Mouse (Mus musculus): ENCODE results near the gene Tsga10ip.
"Not testable (repeated sequence)": the region's sequence is repeated elsewhere in the genome, so short reads cannot be mapped to it uniquely, and the experiment has no call there.

The Tsga10ip gene

GRCm38 (mm10) chr19:5423561-5423960, 21.2 kb upstream of the Tsga10ip start:
- DNase-seq, result no peak

DNA sequence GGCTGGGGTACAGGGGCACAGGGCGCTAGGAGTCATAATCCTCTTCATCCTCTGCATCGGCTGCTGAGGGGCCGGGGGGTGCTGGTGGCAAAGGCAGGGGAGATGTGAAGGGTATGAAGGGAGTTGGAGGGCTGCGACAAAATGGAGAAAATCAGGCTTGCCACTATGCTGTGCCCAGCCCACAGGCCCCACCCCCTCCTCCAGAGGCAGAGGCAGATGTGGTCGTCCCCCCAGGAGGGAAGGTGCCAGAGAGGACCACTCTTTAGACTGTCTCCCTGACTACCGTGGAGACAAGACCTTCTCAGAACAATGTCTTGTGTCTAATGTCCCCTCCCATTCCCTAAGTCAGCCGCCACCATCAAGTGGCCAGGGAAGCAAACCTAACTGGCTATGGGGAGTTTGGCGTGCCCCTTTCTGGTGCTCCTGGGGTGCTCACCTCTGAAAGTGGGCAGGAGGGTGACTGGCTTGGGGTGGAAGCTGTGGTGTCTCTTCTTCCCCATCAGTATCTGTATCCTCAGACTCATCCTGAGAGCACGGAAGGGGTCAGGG, 20.6 kb upstream of the Tsga10ip start:
- no peak for DNase-seq

DNA sequence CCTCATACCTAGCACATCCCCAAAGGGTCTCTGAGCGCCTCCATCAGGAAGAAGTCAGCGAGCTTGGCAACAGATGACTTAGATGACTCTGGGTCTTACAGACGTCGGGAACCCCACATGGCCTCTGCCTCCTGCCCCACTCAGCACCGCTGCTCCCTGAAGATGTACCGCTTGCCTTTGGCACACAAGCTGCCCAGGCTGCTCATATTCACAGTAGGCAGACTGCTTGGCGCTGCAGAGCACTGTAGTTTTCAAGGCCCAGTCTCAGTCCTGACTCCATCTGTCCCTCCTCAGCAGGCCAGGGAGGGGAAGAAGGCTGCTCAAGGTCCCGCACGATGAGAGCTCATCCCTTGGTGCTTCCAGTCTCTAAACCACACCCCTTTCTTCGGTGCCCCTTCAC, 19.9 kb upstream of the Tsga10ip start:
- DNase-seq, result no peak

- DNase-seq, result no peak
Measured at GRCm38 (mm10) chr19:5421784-5422183, 19.5 kb upstream of the Tsga10ip start.

DNA sequence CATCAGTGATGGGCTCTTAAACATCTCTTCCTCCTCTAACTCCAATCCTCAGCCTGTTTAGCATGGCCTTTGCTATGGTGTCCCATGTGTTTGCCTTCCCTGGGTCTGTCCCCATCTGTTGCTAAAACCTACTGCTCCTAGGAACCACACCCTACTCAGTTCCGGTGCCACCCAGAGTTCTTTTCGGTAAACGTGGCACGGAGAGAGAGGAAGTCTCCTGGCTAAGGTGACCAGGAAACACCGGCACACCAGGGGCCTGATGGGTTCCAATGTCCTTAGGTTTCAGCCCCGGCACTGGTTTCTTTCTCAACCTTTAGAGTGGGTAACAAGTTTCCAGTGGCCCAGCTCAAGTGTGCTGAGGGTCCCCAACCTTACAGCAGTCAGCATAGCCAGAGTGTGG, 18.3 kb upstream of the Tsga10ip start:
- DNase-seq, result no peak

- no peak for DNase-seq
Measured at GRCm38 (mm10) chr19:5419630-5420029, 17.3 kb upstream of the Tsga10ip start.

GRCm38 (mm10) chr19:5418750-5419466, 16.6 kb upstream of the Tsga10ip start:
- no peak for DNase-seq

- DNase-seq, result no peak
Measured at GRCm38 (mm10) chr19:5414534-5414957, 12.2 kb upstream of the Tsga10ip start.

GRCm38 (mm10) chr19:5413840-5414239, 11.5 kb upstream of the Tsga10ip start:
- no peak for DNase-seq

DNA sequence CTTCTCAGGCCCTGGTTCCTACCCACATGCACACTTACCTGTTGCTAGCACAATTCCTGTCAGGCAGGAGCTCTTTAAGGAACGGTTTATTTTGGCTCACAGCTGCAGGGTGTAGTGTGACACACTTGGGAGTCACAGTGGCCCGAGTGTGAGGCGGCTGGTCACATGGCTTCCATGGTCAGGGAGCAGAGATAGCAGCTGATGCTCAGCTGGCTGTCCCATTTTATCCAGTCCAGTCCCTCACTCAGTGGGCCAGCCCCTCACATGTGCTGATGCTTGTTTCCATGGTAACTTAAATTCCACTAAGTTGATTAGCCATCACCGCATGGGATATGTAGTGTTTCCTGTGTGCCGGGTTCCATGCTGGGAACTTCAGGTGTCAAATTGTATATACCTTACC, 9.6 kb upstream of the Tsga10ip start:
- no peak for DNase-seq

DNA sequence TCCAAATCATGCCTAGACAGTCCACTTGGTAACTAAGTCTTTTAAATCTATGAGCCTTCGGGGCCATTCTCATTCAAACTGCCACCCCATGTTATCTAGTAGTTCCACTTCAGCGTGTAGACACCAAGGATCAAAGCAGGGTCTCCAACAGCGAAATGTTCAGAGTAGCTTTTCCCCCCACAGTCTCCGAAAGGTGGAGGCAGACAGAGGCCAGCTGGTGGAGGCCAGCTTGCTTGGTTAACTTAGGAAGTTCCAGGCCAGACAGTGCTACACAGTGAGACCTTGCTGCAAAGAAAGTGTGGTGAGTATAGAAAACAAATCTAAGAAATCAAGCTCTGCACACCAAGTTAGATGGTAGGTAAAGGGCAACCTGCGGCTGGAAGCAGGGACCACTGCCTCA, 8.3 kb upstream of the Tsga10ip start:
- no peak for DNase-seq

- DNase-seq, result no peak
Measured at GRCm38 (mm10) chr19:5409068-5409467, 6.7 kb upstream of the Tsga10ip start.

DNA sequence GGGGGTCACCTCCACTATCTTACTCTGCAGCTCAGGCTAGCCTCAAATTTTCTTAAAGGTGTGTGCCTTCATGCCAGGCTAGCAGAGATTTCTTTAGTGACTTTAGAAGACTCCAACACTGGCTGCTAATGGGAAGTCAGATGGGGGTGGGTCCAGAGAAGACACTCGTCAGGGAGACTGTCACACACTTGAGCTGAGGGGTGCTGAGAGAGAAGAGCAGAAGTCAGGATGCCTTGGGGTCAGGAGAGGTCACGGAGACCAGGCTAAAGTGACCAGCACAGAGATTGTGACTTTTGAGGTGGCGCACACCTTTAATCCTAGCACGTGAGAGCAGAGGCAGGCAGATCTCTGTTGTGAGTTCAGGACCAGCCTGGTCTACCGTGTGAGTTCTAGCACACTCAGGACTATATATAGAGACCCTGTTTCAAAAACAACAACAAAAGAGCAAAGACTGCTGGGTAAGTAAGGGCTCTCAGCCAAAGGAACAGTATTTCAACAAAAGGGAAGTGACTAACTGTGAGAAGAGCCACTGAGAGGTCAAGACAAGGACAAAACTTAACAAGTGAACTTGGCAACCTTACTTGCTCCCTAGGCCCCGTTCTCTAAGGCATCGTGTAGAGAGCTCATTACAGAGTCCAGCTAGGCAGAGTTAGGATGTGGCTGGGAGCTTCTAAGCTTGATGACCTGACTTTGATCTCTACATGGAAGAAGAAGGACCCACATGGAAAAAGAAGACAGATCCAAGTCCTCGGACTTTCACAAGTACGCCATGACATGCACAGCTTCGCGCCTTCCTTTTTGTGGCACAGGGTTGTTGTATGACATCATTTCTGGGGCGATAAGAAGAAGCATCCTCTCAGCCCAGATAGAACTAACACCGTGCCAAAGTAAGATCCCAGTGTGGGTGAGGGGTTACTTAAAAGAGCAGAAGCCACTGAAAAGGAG, 6.0 kb upstream of the Tsga10ip start:
- DNase-seq, result no peak

DNA sequence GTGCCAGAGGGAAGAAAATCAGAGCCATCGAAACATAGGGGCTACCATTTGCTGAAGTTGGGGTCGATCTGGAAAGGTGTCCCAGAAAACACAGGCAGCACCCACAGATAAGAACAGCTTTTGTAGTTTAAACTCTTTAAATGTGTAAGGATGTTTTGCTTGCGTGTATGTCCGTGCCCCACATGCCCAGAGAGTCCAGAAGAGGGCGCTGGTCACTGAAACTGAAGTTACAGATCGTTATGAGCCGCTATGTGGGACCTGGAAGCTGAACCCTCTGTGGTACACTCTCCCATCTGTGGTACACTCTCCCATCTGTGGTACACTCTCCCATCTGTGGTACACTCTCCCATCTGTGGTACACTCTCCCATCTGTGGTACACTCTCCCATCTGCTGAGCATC, 4.8 kb upstream of the Tsga10ip start:
- peak; percentile 71 to 74 for DNase-seq

DNA sequence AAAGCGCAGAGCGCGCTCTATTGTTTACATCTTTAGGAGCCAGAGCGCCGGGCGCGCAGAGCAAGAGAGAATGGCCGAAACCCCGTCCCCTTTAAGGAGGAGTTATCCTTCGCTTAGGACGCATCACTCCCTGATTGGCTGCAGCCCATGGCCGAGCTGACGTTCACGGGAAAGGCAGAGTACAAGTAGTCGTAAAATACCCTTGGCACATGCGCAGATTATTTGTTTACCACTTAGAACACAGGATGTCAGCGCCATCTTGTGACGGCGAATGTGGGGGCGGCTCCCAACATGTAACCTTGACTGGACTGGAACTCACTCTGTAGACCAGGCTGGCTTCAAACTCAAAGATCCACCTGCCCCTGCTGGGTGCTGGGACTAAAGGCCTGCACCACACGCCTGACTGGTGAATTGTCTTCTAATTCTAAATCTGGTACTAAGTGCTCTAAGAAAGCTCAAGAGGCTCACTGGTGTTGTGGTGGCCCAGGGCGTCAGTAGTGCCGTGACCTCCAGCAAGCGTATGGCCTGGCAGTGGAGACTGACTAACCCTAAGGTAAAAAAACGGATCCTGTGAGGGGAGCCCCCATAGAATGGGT, 4.3 kb upstream of the Tsga10ip start:
- DNase-seq, result peak; percentile 63 to 74

DNA sequence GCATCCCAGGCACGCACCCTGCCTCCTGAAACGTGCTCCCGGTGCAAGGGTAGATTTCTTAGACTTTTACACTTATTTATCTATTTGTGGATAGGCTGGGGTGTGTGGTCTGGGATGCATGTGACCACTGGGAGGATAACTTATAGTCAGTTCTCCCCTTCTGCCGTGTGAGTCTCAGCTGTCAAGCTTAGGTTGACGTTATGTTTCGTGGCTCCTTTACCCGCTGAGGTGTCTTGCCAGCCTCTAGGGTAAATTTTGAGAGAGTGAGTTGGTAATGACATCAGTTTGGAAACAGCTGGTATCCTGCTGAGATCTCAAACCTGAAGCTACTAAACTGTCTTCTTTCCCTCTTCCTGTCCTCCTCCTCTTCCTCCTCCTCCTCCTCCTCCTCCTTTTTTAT, 3.6 kb upstream of the Tsga10ip start:
- peak; percentile 22 to 35 for DNase-seq

- not testable (repeated sequence) for DNase-seq
Measured at GRCm38 (mm10) chr19:5401073-5401472, 1.3 kb downstream of the Tsga10ip start.

DNA sequence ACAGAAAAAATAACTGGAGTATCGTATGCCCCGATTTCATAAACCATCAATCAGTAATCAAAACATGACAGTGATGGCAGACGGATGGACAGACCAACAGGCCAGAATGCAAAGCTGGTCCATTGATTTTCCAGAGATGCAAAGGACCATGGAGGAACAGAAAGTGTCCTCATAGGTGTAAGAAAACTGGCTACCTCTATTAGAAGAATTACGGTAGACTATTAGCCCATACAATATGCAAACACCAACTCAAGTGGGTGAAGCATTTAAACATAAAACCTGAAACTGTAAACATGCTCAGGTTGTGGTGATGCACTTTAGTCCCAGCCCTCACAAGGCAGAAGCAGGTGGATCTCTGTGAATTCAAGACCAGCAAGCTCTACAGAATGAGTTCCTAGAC, 7.0 kb downstream of the Tsga10ip start:
- no peak for DNase-seq

GRCm38 (mm10) chr19:5394168-5394567, 8.2 kb downstream of the Tsga10ip start:
- DNase-seq, result no peak

GRCm38 (mm10) chr19:5392892-5393291, 9.4 kb downstream of the Tsga10ip start:
- no peak for DNase-seq

GRCm38 (mm10) chr19:5390416-5390815, 11.9 kb downstream of the Tsga10ip start:
- DNase-seq, result no peak

DNA sequence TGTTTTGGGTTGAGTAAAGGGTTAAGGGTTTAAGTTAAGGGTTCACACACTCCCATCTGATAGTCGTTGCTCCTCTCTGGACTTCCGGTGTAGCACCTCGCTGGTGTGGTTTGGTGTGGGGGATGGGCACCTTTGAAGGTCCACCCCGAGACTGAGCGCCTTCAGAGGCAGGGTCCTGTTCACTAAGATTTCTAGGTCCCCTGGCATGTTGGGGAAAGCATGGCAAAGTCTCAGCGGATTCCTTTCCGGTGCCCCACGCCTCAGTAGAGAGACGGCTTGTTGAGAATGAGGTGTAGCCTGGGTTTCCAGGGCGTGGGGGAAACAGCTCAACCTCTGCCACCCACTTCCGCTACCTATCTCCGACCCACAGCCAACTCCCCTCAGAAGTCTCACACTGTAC, 12.7 kb downstream of the Tsga10ip start:
- peak; percentile 80 to 82 for DNase-seq

DNA sequence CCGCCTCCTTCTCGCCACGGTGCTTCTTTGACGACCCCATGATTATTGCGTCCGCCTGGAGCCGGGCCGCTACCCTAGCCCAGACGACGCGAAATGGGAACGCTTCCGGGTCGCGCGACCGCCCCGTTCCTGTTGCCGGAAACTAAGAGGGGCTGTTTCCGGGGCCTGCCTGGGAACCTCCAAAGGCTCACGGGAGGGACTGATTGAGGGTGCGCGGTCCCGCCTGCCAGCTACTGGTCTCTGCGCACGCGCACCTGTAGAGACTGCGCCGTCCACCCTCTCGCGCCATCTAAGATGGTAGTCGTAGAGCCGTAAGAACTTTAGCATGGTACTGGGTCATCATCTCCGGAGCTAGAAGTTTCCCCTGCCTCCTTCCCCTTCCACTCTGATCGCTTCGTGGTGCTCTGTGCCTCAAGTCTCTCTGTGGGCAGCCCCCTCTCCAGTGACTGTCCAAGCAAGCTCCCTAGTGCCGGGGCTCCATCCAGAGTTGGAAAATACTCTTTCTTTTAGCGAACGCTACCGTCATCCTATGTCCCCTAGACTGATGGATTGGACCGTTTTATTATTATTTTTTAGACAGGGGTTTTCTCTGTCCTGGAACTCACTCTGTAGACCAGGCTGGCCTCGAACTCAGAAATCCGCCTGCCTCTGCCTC, 13.6 kb downstream of the Tsga10ip start, which contains the start of gene Sart1:
Gene Sart1 (minus strand): TSS at position 116 of the 655 bp plus-strand sequence.
- peak; percentile 93 to 94 for DNase-seq

Measured in B cell, adult 2 months (primary cell).